Mouse (Mus musculus) left cerebral cortex, adult 2 months (tissue): ENCODE measurements around the gene Catsperz. TPM values are rescaled to one million over a fixed set of nuclear protein-coding genes. Genes with fewer than 3 reads are reported as not detected.
A peak's percentile ranks its signal among the peaks of the same experiment; 100 is the strongest.

Source experiments
- DNase-seq, 2 experiments: peaks; one replicate each; pipeline ENCODE4 v3.0.0; 2021 to 2022; ENCODE audit warnings: low spot score in 2 of 2, mixed read lengths in 1 of 2; ENCODE audit errors: extremely low spot score in 1 of 2
- H3K27ac ChIP-seq: fragments of 200-600 bp; 2 replicates; pipeline ENCODE4 v1.8.1; 2022
- H3K4me3 ChIP-seq: fragments of 200-600 bp; 2 replicates; pipeline ENCODE4 v1.8.1; 2022
- CTCF ChIP-seq: fragments of 200-600 bp; IDR thresholded peaks from 2 replicates; pipeline ENCODE4 v1.8.1; 2022; ENCODE audit warnings: antibody characterized with exemption, mild to moderate bottlenecking, moderate library complexity
- intact Hi-C: fragments of 180-260 bp; cut with DNase I; formaldehyde crosslinking; loops from one replicate; pipeline ENCODE4 v1.15.1; 2025
- total RNA-seq, 2 experiments: library from RNA; stranded (reverse); gene quantifications; 2 replicates each; pipeline ENCODE4 v1.2.3; 2021

Catsperz gene
- total RNA-seq, 2 experiments from 2014 or later, result 23.1 TPM

DNA sequence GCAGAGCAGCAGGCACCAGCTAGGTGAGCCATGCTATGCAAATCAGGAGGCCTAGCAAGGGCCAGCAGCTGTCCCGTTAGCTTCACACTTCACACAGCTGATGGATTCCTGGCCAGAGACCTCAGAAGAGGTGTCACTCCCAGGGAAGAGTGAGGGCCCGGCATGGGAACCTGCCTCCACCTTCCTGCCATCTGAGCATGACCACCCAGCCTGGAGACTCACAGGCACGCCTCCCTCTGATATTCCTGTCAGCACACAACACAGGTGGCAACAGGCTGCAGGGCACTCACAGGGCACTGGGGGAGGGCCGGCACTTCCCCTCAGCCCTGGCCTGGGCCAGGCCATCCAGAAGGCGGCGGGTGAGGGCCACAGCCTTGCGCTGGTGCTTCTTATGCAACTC is 30.2 kb upstream of the Catsperz start:
- no peak for DNase-seq

DNA sequence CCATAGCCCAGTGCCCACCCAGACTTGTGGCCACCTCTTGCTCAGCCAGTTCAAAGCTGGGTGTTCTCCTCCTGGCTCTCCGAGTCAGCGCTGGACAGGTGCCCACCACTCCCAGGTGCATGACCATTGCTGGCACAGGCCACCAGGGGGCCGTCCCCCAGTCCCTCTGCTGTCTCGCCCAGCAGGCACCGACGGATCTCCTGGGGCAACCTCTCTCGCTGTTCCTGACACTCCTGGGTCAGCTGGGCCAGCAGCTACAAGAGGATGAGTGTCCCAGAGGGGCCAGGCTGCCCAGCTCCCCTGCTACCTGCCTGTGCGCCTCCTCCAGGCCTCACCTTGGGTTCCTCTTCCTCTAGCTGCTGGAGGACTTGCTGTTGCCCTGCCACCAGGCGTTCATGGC is 28.9 kb upstream of the Catsperz start:
- intact Hi-C loops, result no loop called here
- no peak for DNase-seq
- TF ChIP-seq CTCF, result peak; percentile 31
- Histone ChIP-seq H3K27ac (no peak overlapping the region), H3K4me3 (no peak overlapping the region)

More for the DNA sequence above, 30.2 kb upstream of the Catsperz start:
- Histone ChIP-seq H3K4me3 (no peak overlapping the region), H3K27ac (no peak overlapping the region)
- intact Hi-C loops, result no loop called here
- TF ChIP-seq CTCF, result no peak

DNA sequence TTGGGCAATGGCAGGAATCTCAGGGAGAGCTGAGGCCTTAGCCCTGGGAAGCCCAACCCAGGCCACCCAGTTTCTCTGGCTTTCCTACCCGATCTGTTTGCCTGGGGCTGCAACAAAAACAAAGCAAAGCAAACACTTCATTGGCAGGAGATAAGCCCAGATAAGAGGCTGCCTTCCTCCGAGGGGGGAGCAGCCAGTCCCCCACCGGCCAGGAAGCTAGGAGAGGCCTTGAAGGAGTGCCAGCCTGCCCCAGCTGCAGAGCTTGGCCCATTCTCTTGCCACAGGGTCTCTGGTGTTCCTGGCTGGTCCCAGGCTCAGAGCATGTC is 27.5 kb upstream of the Catsperz start:
- Histone ChIP-seq H3K4me3 (peak overlapping the region; percentile 62), H3K27ac (peak overlapping the region; percentile 96)
- TF ChIP-seq CTCF, result no peak
- intact Hi-C loops, result loop anchor here (2.0 kb wide), 1 partner anchor 16 kb away; no protein-coding TSS in a partner anchor
- DNase-seq, result no peak

DNA sequence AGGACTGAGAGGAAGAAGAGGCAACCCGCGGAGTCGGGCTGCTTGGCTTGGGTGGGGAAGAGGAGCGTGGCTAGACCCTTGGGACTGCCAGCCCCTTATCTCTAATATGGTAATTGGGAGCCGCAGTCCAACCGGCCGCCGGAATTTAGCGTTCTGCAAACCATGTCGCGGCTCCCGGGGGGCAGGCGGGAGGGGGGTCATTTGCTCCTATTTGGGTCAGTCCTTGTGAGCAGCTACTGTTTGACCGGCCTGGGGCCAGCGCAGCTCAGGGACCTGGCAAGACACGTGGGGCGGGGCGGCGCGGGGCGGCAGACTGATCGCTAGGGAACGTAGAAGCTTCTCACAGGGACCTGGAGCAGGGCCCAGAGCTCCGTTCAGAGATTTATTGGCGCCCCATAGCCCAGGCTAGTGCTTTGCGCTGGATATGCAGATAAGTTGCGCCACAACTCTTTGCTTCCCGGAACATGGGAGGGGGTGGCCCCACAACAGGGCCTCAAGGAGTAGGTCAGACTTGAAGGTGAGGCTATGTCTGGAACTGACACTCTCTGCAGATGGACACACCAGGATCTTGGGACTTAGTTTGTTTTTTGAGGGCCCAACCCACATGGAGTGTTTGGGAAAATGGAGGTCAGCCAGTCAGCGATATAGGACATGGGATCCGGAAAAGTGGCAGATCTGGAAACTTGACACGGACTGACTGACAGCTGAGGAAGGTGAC is 27.0 kb upstream of the Catsperz start:
- peak; percentile 60 to 75 for DNase-seq
- Histone ChIP-seq H3K27ac (peak overlapping the region; percentile 96), H3K4me3 (peak overlapping the region; percentile 62)
- intact Hi-C loops, result loop anchor here (2.0 kb wide), 1 partner anchor 17 kb away; no protein-coding TSS in a partner anchor
- TF ChIP-seq CTCF, result no peak

DNA sequence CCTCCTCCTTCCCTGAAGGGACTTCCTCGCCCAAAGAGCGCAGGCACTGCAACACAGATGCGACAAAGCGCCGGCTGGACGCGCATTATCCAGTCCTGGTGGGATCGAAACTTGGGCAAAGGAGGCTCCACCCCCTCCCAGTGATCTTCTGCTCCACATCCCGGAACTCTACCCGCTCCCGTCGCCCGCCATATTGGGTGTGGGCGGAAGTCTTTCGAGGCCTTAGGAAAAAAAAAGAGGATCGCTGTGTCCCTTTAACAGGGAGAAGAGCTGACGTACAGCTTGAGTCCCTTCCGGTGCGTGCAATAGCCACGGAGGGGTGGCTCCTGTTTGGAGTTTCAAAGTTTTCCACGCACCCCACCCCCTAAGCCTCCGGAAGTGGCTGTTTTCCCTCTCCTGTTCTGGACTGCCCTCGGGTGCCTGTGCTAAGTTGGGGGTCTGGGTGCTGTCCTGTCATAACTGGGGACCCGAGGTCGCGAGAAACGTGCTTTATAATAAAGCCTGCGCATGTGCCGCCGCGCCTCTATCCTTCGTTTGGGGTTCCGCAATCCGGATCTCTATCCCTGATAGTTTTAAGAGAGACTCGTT is 26.3 kb upstream of the Catsperz start:
- peak overlapping the region; percentile 62 for H3K4me3 ChIP-seq
- TF ChIP-seq CTCF, result no peak
- peak overlapping the region; percentile 96 for H3K27ac ChIP-seq
- intact Hi-C loops, result no loop called here
- DNase-seq, result peak; percentile 90 to 92

DNA sequence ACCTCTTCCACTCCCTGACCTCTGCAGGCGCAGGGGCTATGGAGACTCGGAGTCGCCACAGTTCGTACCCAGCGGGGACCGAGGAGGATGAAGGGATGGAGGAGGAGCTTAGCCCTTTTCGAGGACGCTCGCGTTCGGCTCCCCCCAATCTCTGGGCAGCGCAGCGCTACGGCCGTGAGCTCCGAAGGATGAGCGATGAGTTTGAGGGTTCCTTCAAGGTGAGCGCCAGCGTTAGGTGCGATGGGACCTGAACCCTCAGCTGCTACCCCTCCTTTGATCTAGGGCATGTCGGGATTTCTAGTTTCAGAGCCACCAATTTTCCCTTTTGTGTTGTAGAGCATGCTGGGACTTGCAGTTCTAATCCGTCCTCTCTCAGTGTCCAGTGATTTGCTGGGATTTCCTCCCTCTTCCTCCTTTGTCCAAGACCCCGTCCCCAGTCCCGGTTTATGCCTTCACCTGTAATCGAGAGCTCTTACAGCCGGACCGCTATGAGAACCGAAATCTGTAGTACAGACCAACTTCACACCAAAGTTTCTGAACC is 25.5 kb upstream of the Catsperz start:
- peak overlapping the region; percentile 96 for H3K27ac ChIP-seq
- intact Hi-C loops, result loop anchor here (1.0 kb wide), 1 partner anchor 8 kb away; the partner anchor contains the start of gene Gpr137
- peak in 1 of 2 experiments; percentile 56 for DNase-seq
- H3K4me3 ChIP-seq, result peak overlapping the region; percentile 62
- TF ChIP-seq CTCF, result no peak

DNA sequence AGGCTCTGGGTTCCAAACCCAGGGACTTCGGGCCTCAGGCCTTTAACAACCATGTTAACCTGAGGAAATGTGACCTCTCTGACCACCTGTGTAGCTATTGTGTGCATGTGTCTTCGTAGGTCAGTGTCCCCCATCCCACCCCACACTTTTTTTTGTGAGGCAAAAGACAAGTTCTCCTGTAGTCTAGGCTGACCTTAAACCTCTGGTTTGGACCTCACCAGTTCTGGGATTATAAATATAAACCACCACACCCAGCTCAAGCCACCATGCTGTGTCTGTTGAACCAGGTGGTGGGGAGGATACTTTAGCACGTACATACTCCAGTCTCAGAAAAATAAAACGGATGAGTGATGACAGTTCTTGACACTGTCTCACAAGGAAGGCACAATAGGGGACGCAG is 24.8 kb upstream of the Catsperz start:
- Histone ChIP-seq H3K4me3 (peak overlapping the region; percentile 62), H3K27ac (no peak overlapping the region; the same call in 1 of the 2 replicates)
- intact Hi-C loops, result loop anchor here (1.0 to 5.0 kb wide), 2 partner anchors 8 to 703 kb away; partner anchors contain the start of gene Gpr137
- TF ChIP-seq CTCF, result no peak
- DNase-seq, result no peak

DNA sequence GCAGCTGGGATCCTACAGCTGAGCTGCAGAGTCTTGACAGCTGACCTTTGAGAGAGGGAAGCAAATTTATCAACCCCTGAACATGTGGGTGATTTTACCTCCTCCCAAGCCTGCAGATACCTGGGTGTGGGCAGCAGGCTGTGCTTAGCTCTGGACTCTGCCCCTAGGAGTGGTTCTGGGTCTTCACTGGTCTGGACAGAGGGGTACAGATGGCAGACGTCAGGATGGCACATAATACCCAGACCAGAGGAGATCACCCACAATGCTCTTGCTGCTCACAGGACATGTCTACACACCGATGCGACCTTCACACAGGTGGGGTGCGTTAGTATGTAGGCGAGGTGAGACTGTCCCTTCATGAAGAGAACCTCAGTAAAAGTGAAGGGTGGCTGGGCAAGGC is 24.4 kb upstream of the Catsperz start:
- Histone ChIP-seq H3K4me3 (no peak overlapping the region), H3K27ac (no peak overlapping the region)
- DNase-seq, result no peak
- intact Hi-C loops, result loop anchor here (5.0 kb wide), 1 partner anchor 702 kb away; no protein-coding TSS in a partner anchor
- TF ChIP-seq CTCF, result no peak

DNA sequence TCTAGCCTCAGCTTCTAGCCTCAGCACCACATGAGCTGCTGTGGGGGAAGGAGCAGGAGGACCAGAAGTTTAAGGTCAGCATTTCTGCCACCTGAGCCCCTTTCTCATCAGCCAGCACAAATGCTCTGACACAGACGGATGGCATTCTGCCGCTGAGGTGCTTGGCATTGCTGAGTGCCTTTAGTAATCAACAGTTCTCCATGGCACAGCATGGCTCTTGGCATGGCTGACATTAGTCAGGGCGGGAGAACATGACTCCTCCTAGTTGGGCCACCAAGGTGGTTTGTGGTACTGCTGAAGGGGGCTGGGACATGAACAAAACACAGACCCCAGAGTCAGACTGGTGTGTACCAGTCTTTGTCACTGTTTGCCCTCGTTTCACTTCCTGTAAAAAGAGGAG is 23.0 kb upstream of the Catsperz start:
- intact Hi-C loops, result loop anchor here (5.0 kb wide), 1 partner anchor 701 kb away; no protein-coding TSS in a partner anchor

DNA sequence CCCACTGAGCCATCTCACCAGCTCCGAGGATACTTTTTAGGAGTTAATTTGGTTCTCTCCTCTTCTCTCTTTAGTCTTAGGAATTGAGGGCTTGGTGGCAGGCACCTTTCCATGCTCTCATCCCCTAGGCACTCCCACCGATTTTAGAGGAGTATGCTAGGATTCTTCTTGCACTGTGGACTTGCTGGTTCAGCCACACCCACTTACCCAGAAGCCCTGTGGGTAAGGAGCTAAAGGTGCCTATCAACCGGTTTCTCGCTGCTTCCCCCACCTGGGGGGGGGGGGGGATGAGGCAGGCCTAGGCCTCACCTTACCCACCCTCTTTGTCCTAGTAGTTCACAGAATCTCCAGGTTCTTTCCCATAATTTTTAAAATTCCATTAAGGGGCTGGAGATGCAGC is 22.6 kb upstream of the Catsperz start:
- intact Hi-C loops, result loop anchor here (5.0 kb wide), 1 partner anchor 700 kb away; no protein-coding TSS in a partner anchor
- TF ChIP-seq CTCF, result no peak
- Histone ChIP-seq H3K4me3 (no peak overlapping the region), H3K27ac (no peak overlapping the region)
- no peak for DNase-seq

More for the DNA sequence above, 23.0 kb upstream of the Catsperz start:
- Histone ChIP-seq H3K27ac (no peak overlapping the region), H3K4me3 (no peak overlapping the region)
- no peak for TF ChIP-seq CTCF
- no peak for DNase-seq

DNA sequence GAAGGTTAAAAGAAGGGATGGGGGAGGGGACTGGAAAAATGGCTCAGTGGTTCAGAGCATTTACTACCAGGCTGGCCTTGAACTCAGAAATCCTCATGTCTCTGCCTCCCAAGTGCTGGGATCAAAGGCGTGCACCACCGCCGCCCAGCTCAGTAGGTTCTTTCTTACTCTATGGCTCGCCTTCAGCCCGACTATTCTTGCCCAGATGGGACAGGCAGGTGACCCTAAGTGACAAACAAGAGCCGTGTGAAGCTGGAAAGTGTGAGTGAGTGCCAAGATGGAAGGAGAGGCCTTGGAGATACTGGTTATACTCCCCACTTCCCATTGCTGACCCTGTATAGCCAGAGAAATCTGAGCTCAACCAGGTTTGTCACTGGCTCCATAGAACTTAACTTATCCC is 18.5 kb upstream of the Catsperz start:
- TF ChIP-seq CTCF, result no peak
- Histone ChIP-seq H3K4me3 (no peak overlapping the region), H3K27ac (no peak overlapping the region)
- intact Hi-C loops, result loop anchor here (5.0 kb wide), 1 partner anchor 34 kb away; the partner anchor contains the start of gene Plcb3
- no peak for DNase-seq

DNA sequence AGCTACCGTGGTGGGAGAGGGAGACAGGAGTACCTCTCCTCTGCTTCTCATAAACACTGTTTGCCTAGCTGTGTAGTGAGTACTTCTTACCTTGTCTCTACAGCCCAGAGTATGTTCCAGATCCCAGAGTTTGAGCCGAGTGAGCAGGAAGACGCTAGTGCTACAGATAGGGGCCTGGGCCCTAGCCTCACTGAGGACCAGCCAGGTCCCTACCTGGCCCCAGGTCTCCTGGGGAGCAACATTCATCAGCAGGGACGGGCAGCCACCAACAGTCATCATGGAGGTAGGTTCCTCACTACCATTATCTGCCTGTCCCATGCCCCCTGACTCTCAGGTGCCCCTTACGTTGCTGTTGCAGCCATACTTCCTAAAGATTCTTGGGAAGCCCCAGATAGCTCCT is 17.6 kb upstream of the Catsperz start:
- no peak for TF ChIP-seq CTCF
- peak overlapping the region; percentile 92 for H3K4me3 ChIP-seq
- peak overlapping the region; percentile 97 for H3K27ac ChIP-seq
- DNase-seq, result no peak
- intact Hi-C loops, result loop anchor here (1.0 to 5.0 kb wide), 2 partner anchors 8 to 35 kb away; partner anchors contain the start of gene Plcb3
